In the genomic region with DNA sequence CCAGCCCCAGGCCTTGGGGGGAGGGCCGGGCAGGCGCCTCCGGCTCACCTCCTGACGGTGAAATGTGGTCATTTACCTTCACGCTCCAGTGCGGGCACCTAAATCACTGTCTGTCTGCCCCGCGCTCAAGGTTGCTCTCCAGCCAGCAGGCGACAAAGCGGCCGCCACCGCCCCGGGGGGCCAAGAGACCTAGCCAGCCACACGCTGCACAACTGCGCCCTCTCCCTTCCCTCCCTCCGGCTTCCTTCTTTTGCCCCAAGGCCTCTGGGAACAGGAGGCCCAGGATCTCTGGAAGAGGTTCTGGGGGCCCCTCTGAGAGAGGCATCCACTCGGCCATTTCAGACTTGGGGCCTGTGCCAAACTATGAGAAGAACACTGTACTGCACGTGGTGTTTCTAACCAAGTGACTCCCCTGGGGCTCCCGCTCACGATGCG, we compare ENCODE assay signal across 8 mouse cellular contexts. TPM values are rescaled to one million over a fixed set of nuclear protein-coding genes. Genes with fewer than 3 reads are reported as not detected.
DNase-seq lines count a peak whose midpoint lies in the region; ATAC-seq and TF ChIP-seq lines count a peak whose summit lies in the region.

No protein-coding gene starts in this region.

- H3K9ac ChIP-seq in heart, embryonic 13.5 days = peak overlapping the region; percentile 67
- no peak overlapping the region for H3K9ac ChIP-seq in kidney, postnatal 0 days (ENCODE audit: low read depth, low read length)

- H3K4me2 ChIP-seq in heart, embryonic 13.5 days = peak overlapping the region; percentile 61
- peak overlapping the region; percentile 29 for H3K4me2 ChIP-seq in kidney, postnatal 0 days (ENCODE audit: low read length)

- H3K4me1 ChIP-seq in heart, embryonic 13.5 days = peaks cover 41% of the 10 kb centered on the region
- peaks cover 10% of the 10 kb centered on the region; the same call in 1 of the 2 replicates for H3K4me1 ChIP-seq in kidney, postnatal 0 days (replicated peaks; ENCODE audit: insufficient read depth, low read length)

- DNase-seq in ES-CJ7 (ENCODE audit: low read depth, low spot score) = peak; percentile 14
- peak; percentile 47 for DNase-seq in brain, embryonic 14.5 days (ENCODE audit: low read depth)
- peak; percentile 78 for DNase-seq in kidney, postnatal 0 days (ENCODE audit: low spot score)
- DNase-seq in ovary, postnatal 10 days (ENCODE audit: low spot score) = peak; percentile 21
- no peak for DNase-seq in right cerebral cortex, postnatal 14 days
- DNase-seq in urinary bladder, postnatal 10 days (ENCODE audit: low spot score) = no peak
- no peak for DNase-seq in thymus, postnatal 0 days (ENCODE audit: low spot score)

- peak; percentile 7; the same call in 1 of the 2 replicates for ATAC-seq in heart, embryonic 13.5 days (ENCODE audit: extremely low read depth, insufficient number of reproducible peaks, low FRiP score, low TSS enrichment)
- peak; percentile 76 for ATAC-seq in kidney, postnatal 0 days (replicated peaks; ENCODE audit: low FRiP score, low read depth)

- TF ChIP-seq CTCF in brain, embryonic 14.5 days (IDR thresholded peaks at IDR 0.05; ENCODE audit: borderline replicate concordance, extremely low read depth, insufficient read depth, insufficient read length) = no peak
- peak; percentile 29; the same call in 1 of the 2 replicates for TF ChIP-seq CTCF in kidney, postnatal 0 days (IDR thresholded peaks at IDR 0.05; ENCODE audit: low read depth)

- no peak for TF ChIP-seq POLR2A in brain, embryonic 14.5 days (IDR thresholded peaks at IDR 0.05; ENCODE audit: borderline replicate concordance, extremely low read depth, insufficient read depth, insufficient read length, poor library complexity, severe bottlenecking)

- H3K36me3 ChIP-seq in heart, embryonic 13.5 days = no peaks in the 10 kb centered on the region
- H3K36me3 ChIP-seq in kidney, postnatal 0 days (ENCODE audit: insufficient read depth, low read length) = no peaks in the 10 kb centered on the region

- H3K9me3 ChIP-seq in heart, embryonic 13.5 days = no peaks in the 10 kb centered on the region
- no peaks in the 10 kb centered on the region for H3K9me3 ChIP-seq in kidney, postnatal 0 days (replicated peaks; ENCODE audit: low read length)

- peaks cover 44% of the 10 kb centered on the region for H3K27me3 ChIP-seq in heart, embryonic 13.5 days (replicated peaks)
- H3K27me3 ChIP-seq in kidney, postnatal 0 days (ENCODE audit: insufficient read depth, low read length) = no peaks in the 10 kb centered on the region

- peak overlapping the region; percentile 78 for H3K27ac ChIP-seq in heart, embryonic 13.5 days (replicated peaks)
- H3K27ac ChIP-seq in kidney, postnatal 0 days = no peak overlapping the region

- WGBS in heart, embryonic 13.5 days = 2% methylated on average over 21 of the region's 21 CpGs
- WGBS in kidney, postnatal 0 days = under 1% methylated on average over 17 of the region's 21 CpGs

- H3K4me3 ChIP-seq in heart, embryonic 13.5 days = peak overlapping the region; percentile 29
- H3K4me3 ChIP-seq in kidney, postnatal 0 days (replicated peaks; ENCODE audit: low read depth, low read length) = no peak overlapping the region

RNA-seq across cellular contexts. Expression of a gene that starts 54.8 kb away (rescaled TPM):
- 8.4 and 8.7 TPM in 2 replicates for polyA plus RNA-seq in brain, embryonic 14.5 days (2012; rRNA removed)
- polyA plus RNA-seq in heart, embryonic 13.5 days (2015; fragmentation: Nextera tagmentation; extraction: Ambion mirVana) = 16.3 and 17.8 TPM in 2 replicates
- polyA plus RNA-seq in kidney, postnatal 0 days (2015; fragmentation: Nextera tagmentation; extraction: Ambion mirVana) = 10.8 and 12.8 TPM in 2 replicates
- 14.1 and 15.1 TPM in 2 replicates for polyA plus RNA-seq in thymus, postnatal 0 days (2015; fragmentation: Nextera tagmentation; extraction: Ambion mirVana)

Comparison
In these comparisons a context has a peak if more than half of its experiments do, and no peak if none do; other contexts are left out.
1. DNase-seq: peak in ES-CJ7 (single experiment), brain, embryonic 14.5 days (single experiment), kidney, postnatal 0 days (single experiment) and ovary, postnatal 10 days (single experiment); none in right cerebral cortex, postnatal 14 days (single experiment), urinary bladder, postnatal 10 days (single experiment) and thymus, postnatal 0 days (single experiment).